Mouse (Mus musculus) skeletal muscle tissue, postnatal 0 days (tissue): ENCODE data around the gene Il10rb. TPM values are rescaled to one million over a fixed set of nuclear protein-coding genes. Genes with fewer than 3 reads are reported as not detected.

Experiments
- polyA plus RNA-seq: library from polyadenylated mRNA; unstranded; fragments of >200 nt; fragmentation: Nextera tagmentation; extraction: Ambion mirVana; gene quantifications from 2 replicates; pipeline ENCODE4 v1.2.1, GENCODE M21; 2015

Il10rb gene
- polyA plus RNA-seq, result 32.1 and 34.0 TPM in 2 replicates

DNA sequence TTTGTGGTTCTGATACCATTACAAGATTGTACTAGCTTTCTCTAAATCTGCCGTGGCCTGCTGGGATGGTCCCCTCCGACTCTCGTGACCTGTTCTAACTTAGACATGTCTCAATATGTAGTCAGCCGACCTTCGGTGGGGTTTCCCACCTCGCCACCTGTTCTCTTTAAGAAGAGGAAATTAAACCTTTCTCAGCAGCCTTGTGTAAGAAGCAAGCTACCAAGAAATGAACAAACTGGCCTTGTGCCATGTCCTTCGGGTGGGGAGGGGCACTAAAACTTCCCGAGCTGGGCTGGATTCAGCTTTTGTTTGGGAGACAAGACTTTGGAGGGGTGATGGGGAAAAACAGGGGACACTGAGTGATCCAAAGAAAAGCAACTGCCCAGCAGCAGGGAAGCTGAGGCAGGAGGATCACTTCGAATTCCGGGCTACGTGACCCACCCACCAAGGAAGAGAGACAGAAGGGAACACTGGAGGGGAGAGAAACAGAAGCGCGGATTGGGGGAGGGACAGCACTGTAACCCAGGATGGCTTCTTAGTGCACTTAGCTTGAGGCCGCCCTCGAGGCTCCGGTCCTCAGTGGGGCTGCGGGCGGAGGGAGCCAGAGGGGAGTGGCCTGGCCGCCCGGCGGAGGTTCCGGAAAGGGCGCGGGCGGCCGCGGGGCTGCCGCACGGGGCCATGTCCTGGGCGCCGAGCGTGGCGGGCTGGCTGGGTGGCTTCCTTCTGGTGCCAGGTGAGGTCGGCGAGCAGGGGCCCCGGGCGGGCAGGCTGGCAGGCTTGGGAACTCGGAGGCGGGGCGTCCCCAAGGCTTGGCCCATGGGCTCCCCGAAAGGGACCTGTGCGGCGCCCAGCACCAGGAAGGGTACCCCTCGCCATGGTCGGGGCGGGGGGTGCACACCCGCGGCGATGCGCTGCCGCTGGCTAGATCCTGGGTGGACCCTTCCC, at the start of gene Il10rb:
Il10rb (plus strand) TSS at position 525 of the 945 bp plus-strand sequence.

DNA sequence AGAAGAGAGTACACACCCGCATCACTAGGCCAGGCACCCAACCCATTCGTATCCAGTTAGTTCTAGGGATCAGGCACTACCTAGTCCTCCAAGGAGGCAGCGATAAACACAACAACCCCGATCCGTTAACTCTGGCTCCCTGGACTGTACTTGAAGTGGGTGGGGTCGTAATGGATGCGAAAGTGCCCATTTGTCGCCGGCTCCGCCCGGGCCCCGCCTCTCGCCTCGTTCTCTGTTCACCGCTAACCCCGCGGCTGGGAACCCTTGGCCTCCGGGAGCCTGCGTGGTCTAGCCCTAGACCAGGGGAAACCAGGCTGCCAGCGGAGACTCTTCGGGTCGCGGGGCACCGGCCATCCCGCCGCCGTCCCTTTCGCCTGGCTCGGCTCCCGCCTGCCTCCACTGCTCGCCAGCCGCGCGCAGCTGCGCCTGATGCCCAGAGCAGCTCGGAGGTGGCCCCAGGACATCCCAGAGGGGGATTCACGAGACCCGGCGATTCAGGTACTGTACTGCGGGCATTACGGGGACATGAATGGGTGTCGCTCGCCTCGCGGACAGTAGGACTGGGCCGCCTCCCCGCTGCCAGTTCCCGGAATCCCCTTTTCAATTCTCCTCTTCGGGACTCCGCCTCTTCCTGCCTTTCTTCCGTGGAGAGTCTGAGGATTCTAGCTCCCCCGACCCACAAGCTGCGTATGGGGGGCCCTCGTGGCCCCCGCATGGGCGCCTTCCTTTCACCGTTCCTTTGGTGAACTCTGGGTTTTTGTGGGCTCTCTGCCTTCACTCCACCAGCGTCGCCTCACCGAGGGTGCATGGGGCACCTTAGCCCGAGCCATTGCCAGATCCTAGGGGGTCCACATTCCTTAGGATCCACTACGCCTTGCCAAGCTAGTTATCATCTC, 33.1 kb upstream of the Il10rb start, which contains the start of gene Ifnar2:
Ifnar2 (plus strand) TSS at position 207 of the 896 bp plus-strand sequence.

DNA sequence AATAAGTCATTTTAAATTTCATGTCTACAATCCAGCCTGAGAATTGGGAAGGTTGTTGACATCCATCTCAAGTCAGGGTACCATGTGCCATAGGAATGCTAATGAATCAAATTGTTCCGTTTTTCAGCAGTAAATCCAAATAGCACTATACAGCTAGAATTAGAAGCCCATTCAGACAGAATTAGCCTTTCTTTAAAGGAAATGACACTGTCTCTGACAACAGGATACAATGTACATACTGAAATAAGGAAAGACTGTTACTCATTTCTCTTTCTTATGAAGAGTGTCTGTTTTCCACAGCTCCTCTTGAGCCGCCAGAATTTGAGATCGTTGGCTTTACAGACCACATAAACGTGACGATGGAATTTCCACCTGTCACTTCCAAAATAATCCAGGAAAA, 14.5 kb upstream of the Il10rb start, which contains the start of gene Gm21970:
Gm21970 (plus strand) TSS at position 301 of the 400 bp plus-strand sequence.

Other genes starting within 250 kb of the Il10rb start
- gene Olig2, start 180.7 kb upstream of the Il10rb start, polyA plus RNA-seq, result not detected in 2 replicates
- gene Olig1, start 136.4 kb upstream of the Il10rb start, polyA plus RNA-seq, result not detected in 2 replicates
- gene Ifnar2, start 33.4 kb upstream of the Il10rb start, polyA plus RNA-seq, result 40.4 and 44.8 TPM in 2 replicates
- not detected in 2 replicates for gene Gm21970, start 14.4 kb upstream of the Il10rb start, polyA plus RNA-seq
- 24.4 and 26.4 TPM in 2 replicates for gene Ifnar1, start 79.1 kb downstream of the Il10rb start, polyA plus RNA-seq
- gene Ifngr2, start 140.9 kb downstream of the Il10rb start, polyA plus RNA-seq, result 48.0 and 54.0 TPM in 2 replicates
- 11.7 and 12.3 TPM in 2 replicates for gene Tmem50b, start 191.6 kb downstream of the Il10rb start, polyA plus RNA-seq
- gene Dnajc28, start 212.9 kb downstream of the Il10rb start, polyA plus RNA-seq, result 4.1 and 5.5 TPM in 2 replicates
- 38.6 and 39.2 TPM in 2 replicates for gene Gart, start 240.8 kb downstream of the Il10rb start, polyA plus RNA-seq
- gene Son, start 241.3 kb downstream of the Il10rb start, polyA plus RNA-seq, result 57.7 and 62.8 TPM in 2 replicates